Mouse (Mus musculus): ENCODE data around the gene Srr. TPM values are rescaled to one million over a fixed set of nuclear protein-coding genes. Genes with fewer than 3 reads are reported as not detected.

Srr gene
- polyA plus RNA-seq, 1 experiment from 2014 or later: 25.1 TPM

DNA sequence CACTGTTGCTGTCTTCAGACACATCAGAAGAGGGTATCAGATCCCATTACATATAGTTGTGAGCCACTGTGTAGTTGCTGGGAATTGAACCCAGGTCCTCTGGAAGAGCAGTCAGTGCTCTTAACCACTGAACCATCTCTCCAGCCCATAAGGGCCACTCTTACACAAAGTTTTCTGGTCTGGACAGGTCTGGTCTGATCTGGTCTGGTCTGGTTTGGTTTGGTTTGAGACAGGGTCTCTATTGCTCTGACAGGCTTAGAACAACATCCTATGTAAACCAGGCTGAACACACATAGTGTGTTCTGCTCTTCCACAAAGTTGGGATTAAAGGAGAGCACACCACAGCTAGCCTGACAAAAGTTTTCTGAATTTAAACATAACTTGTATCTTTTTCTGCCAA, 30.3 kb upstream of the Srr start:
- no peak overlapping the region for H3K27ac ChIP-seq (ENCODE audit: low read length)
- no peaks in the 10 kb centered on the region for H3K9me3 ChIP-seq (ENCODE audit: low read length)
- no peak overlapping the region for H3K4me2 ChIP-seq (replicated peaks; ENCODE audit: low read depth, low read length)
- no peak for ATAC-seq (ENCODE audit: low FRiP score, low TSS enrichment)
- peaks cover 3% of the 10 kb centered on the region; the same call in 1 of the 2 replicates for H3K36me3 ChIP-seq (ENCODE audit: insufficient read depth, low read length)
- no peaks in the 10 kb centered on the region for H3K4me1 ChIP-seq (ENCODE audit: insufficient read depth, low read length)
- H3K9ac ChIP-seq (replicated peaks; ENCODE audit: low read length): no peak overlapping the region
- no peak overlapping the region for H3K4me3 ChIP-seq (ENCODE audit: low read length)
- H3K27me3 ChIP-seq (ENCODE audit: insufficient read depth, low read length): no peaks in the 10 kb centered on the region

DNA sequence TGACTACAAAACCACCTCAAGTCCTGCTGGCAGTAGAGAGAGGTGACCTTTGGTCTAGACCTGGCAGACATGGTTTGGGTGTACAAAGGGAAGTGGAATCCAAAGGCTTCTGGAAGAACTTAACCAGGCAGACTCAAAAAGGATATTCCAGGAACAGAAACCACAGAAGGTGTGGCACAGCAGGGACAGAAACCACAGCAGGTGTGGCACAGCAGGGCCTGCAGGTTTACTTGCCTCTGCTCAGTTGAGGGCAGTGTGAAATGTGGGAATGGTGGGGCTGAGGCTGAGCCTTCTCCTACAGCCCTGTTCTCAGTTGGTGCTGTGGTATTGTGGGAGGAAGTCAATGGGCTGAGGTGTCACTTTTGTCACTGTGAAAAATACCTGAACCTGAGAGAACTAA, 29.2 kb upstream of the Srr start:
- no peak overlapping the region for H3K4me3 ChIP-seq (ENCODE audit: low read length)
- H3K4me1 ChIP-seq (ENCODE audit: insufficient read depth, low read length): no peaks in the 10 kb centered on the region
- H3K27me3 ChIP-seq (ENCODE audit: insufficient read depth, low read length): no peaks in the 10 kb centered on the region
- H3K27ac ChIP-seq (ENCODE audit: low read length): no peak overlapping the region
- peaks cover 4% of the 10 kb centered on the region for H3K36me3 ChIP-seq (ENCODE audit: insufficient read depth, low read length)
- no peaks in the 10 kb centered on the region for H3K9me3 ChIP-seq (ENCODE audit: low read length)
- no peak overlapping the region for H3K4me2 ChIP-seq (replicated peaks; ENCODE audit: low read depth, low read length)
- no peak overlapping the region for H3K9ac ChIP-seq (replicated peaks; ENCODE audit: low read length)
- ATAC-seq (ENCODE audit: low FRiP score, low TSS enrichment): no peak

DNA sequence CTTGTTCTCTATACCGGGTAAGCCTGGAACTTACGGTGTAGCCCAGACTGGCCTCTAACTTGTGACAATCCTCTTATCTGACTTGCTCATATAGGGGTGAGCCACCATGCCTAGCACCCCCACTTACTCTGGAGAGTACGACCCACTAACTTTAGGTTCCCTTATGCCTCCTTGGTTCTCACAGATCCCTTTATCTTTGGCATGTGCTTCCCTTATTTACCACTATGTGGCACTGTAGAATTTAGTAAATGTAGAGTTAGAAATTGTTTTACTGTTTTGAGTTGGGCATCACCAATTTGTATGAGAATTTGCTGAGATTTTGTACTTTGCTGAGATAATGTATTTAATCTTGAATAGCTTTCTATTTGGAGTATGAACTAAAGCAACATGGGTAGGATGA, 20.6 kb upstream of the Srr start:
- no peak overlapping the region for H3K9ac ChIP-seq (replicated peaks; ENCODE audit: low read length)
- peak; percentile 35; the same call in 1 of the 2 replicates for ATAC-seq (ENCODE audit: low FRiP score, low TSS enrichment)
- WGBS: 72% methylated on average over 3 of the region's 3 CpGs
- H3K4me1 ChIP-seq (ENCODE audit: insufficient read depth, low read length): no peaks in the 10 kb centered on the region
- H3K4me2 ChIP-seq (replicated peaks; ENCODE audit: low read depth, low read length): no peak overlapping the region
- no peak overlapping the region for H3K4me3 ChIP-seq (ENCODE audit: low read length)
- H3K36me3 ChIP-seq (ENCODE audit: insufficient read depth, low read length): peaks cover 25% of the 10 kb centered on the region
- no peaks in the 10 kb centered on the region for H3K27me3 ChIP-seq (ENCODE audit: insufficient read depth, low read length)
- H3K9me3 ChIP-seq (ENCODE audit: low read length): no peaks in the 10 kb centered on the region
- no peak overlapping the region for H3K27ac ChIP-seq (ENCODE audit: low read length)

DNA sequence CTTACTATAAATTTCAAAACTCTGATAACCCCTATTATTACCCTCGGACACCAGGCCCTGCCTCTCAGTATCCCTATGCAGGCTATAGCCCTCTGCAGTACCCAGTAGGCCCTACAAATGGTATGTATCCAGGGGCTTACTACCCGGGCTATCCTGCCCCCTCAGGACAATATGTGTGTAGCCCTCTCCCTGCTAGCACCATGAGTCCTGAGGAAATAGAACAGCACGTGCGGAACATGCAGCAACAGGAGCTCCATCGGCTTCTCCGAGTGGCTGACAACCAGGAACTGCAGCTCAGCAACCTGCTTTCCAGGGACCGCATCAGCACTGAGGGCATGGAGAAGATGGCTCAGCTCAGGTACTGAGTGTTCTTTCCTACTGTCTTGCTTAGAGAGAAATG, 4.6 kb upstream of the Srr start:
- Histone ChIP-seq H3K9me3 (ENCODE audit: low read length) (no peaks in the 10 kb centered on the region), H3K4me2 (replicated peaks; ENCODE audit: low read depth, low read length) (no peak overlapping the region), H3K27ac (ENCODE audit: low read length) (no peak overlapping the region), H3K27me3 (ENCODE audit: insufficient read depth, low read length) (no peaks in the 10 kb centered on the region), H3K36me3 (ENCODE audit: insufficient read depth, low read length) (peaks cover 31% of the 10 kb centered on the region), H3K4me3 (ENCODE audit: low read length) (no peak overlapping the region), H3K9ac (replicated peaks; ENCODE audit: low read length) (no peak overlapping the region), H3K4me1 (ENCODE audit: insufficient read depth, low read length) (peaks cover 15% of the 10 kb centered on the region)
- WGBS: 91% methylated on average over 7 of the region's 7 CpGs
- no peak for ATAC-seq (ENCODE audit: low FRiP score, low TSS enrichment)

DNA sequence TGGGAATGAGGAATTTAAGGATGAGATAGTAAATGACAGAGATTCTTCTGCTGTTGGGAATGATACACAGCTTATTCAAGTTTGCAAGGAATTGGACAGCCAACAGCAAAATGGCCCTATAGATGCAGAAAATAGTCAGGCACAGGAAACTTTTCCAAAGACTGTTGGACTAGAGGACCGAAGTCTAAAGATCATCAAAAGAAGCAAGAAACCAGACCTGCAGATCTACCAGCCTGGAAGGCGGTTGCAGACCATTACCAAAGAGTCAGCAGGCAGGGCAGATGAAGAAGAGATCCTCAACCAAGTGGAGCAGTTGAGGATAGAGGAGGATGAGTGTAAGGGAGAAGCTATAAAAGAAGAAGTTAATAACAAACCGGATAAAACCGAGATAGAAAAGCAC, 3.4 kb upstream of the Srr start:
- peaks cover 23% of the 10 kb centered on the region for H3K4me1 ChIP-seq (ENCODE audit: insufficient read depth, low read length)
- H3K4me3 ChIP-seq (ENCODE audit: low read length): no peak overlapping the region
- H3K9ac ChIP-seq (replicated peaks; ENCODE audit: low read length): no peak overlapping the region
- no peaks in the 10 kb centered on the region for H3K27me3 ChIP-seq (ENCODE audit: insufficient read depth, low read length)
- peaks cover 19% of the 10 kb centered on the region for H3K36me3 ChIP-seq (ENCODE audit: insufficient read depth, low read length)
- ATAC-seq (ENCODE audit: low FRiP score, low TSS enrichment): no peak
- no peaks in the 10 kb centered on the region for H3K9me3 ChIP-seq (ENCODE audit: low read length)
- no peak overlapping the region for H3K4me2 ChIP-seq (replicated peaks; ENCODE audit: low read depth, low read length)
- 86% methylated on average over 4 of the region's 4 CpGs for WGBS
- H3K27ac ChIP-seq (ENCODE audit: low read length): no peak overlapping the region

DNA sequence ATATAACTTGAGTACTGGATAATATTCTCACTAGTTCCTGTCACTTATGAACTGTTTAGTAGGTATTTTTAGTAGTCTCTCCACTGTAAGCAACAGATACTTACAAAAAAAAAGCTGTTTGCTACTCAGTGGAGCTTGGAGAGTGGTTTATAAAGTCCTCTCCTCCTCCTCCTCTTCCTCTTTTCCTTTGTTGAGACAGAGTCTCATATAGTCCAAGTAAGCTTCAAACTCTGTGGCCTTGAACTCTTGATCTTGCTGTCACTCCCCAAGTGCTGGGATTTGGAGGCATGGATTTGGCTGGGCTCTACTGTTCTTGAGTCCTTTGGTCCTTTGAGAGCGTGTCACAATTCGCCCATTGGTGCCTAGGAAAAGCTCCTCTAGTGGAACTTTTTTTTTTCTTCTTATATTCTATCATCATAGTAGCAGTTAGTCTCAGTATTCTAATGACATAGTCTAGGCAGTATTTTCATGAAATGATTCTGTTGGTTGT, 1.5 kb upstream of the Srr start:
- Histone ChIP-seq H3K36me3 (ENCODE audit: insufficient read depth, low read length) (peaks cover 10% of the 10 kb centered on the region), H3K27me3 (ENCODE audit: insufficient read depth, low read length) (no peaks in the 10 kb centered on the region), H3K4me1 (ENCODE audit: insufficient read depth, low read length) (peaks cover 27% of the 10 kb centered on the region), H3K4me3 (ENCODE audit: low read length) (no peak overlapping the region), H3K4me2 (replicated peaks; ENCODE audit: low read depth, low read length) (peak overlapping the region; percentile 72), H3K9ac (replicated peaks; ENCODE audit: low read length) (no peak overlapping the region), H3K9me3 (ENCODE audit: low read length) (no peaks in the 10 kb centered on the region), H3K27ac (ENCODE audit: low read length) (no peak overlapping the region)
- whole genome bisulfite sequencing: 89% methylated on average over 2 of the region's 2 CpGs
- ATAC-seq (ENCODE audit: low FRiP score, low TSS enrichment): no peak

DNA sequence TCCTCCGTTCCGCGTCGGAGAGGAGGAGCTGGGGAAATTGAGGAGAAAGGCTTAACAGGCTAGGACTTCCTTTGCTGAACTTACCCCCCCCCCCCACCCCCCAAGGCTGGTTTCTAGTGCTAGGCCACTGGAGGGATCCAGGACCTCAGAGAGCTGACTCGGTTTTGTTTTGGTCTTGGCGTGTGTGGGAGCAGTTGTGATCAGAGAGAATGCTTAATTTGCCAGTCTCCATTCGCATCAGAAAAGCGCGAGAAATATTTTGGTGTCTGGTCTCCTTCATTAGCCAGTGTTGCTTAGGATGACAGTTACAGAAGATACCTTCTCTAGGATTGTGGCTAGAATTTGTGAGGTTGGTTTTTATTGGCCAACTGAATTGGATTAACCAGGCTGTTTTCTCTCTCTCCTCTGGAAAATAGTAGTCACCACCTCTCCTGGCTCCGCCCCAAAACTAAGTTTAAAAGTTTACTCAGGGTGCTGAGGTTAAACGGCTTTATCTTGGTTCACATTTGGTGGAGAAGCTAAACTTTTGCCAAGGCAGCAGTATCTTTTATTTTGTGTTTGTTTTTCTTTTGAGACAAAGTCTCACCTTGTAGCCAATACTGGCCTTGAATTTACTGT, 749 bp upstream of the Srr start:
- Histone ChIP-seq H3K4me1 (ENCODE audit: insufficient read depth, low read length) (peaks cover 27% of the 10 kb centered on the region), H3K27me3 (ENCODE audit: insufficient read depth, low read length) (no peaks in the 10 kb centered on the region), H3K9ac (replicated peaks; ENCODE audit: low read length) (peak overlapping the region; percentile 96), H3K9me3 (ENCODE audit: low read length) (no peaks in the 10 kb centered on the region), H3K4me2 (replicated peaks; ENCODE audit: low read depth, low read length) (peak overlapping the region; percentile 72), H3K27ac (ENCODE audit: low read length) (peak overlapping the region; percentile 99), H3K36me3 (ENCODE audit: insufficient read depth, low read length) (peaks cover 10% of the 10 kb centered on the region), H3K4me3 (ENCODE audit: low read length) (peak overlapping the region; percentile 97)
- no peak for ATAC-seq (ENCODE audit: low FRiP score, low TSS enrichment)
- 4% methylated on average over 11 of the region's 11 CpGs for whole genome bisulfite sequencing

DNA sequence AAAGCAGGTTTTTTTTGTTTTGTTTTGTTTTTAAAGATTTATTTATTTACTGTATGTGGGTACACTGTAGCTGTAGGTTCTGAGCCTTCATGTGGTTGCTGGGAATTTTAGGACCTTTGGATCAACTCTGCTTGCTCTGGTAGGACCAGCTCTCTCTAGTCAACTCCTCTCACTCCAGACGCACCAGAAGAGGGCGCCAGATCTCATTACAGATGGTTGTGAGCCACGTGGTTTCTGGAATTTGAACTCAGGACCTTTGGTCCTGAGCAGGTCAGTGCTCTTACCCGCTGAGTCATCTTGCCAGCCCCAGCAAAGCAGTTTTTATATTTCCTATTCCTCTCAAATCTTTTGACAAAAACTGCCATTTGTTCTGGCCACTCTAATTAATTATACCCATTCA, 1.6 kb downstream of the Srr start:
- 56% methylated on average over 4 of the region's 4 CpGs for WGBS
- no peak overlapping the region for H3K9ac ChIP-seq (replicated peaks; ENCODE audit: low read length)
- no peak for ATAC-seq (ENCODE audit: low FRiP score, low TSS enrichment)
- no peaks in the 10 kb centered on the region for H3K27me3 ChIP-seq (ENCODE audit: insufficient read depth, low read length)
- H3K4me2 ChIP-seq (replicated peaks; ENCODE audit: low read depth, low read length): no peak overlapping the region
- H3K36me3 ChIP-seq (ENCODE audit: insufficient read depth, low read length): peaks cover 3% of the 10 kb centered on the region
- no peaks in the 10 kb centered on the region for H3K9me3 ChIP-seq (ENCODE audit: low read length)
- no peak overlapping the region for H3K27ac ChIP-seq (ENCODE audit: low read length)
- peaks cover 27% of the 10 kb centered on the region for H3K4me1 ChIP-seq (ENCODE audit: insufficient read depth, low read length)
- no peak overlapping the region for H3K4me3 ChIP-seq (ENCODE audit: low read length)

DNA sequence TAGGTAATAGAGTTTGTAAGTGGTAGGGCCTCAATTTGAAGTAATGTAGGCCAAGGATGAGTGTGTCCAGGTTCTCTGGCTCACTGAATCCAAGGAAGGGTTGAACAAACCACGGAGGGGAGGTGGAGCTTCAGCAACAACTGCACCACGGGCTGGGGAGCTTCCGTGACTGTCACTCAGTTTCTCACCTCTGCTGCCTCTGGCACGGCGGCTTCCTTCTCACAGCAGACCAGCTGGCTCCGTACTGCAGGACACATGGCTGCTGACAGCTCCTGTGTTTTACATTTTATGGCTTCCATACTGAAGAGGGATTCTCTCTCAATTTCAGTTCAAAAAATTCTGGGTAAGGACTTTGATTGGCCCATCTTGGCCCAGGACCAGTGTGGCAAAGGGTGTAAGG, 6.5 kb downstream of the Srr start:
- H3K4me1 ChIP-seq (ENCODE audit: insufficient read depth, low read length): peaks cover 5% of the 10 kb centered on the region; the same call in 1 of the 2 replicates
- no peak overlapping the region for H3K4me3 ChIP-seq (ENCODE audit: low read length)
- no peaks in the 10 kb centered on the region for H3K9me3 ChIP-seq (ENCODE audit: low read length)
- no peak for ATAC-seq (ENCODE audit: low FRiP score, low TSS enrichment)
- WGBS: 46% methylated on average over 6 of the region's 6 CpGs
- H3K27me3 ChIP-seq (ENCODE audit: insufficient read depth, low read length): no peaks in the 10 kb centered on the region
- no peak overlapping the region for H3K9ac ChIP-seq (replicated peaks; ENCODE audit: low read length)
- H3K4me2 ChIP-seq (replicated peaks; ENCODE audit: low read depth, low read length): no peak overlapping the region
- H3K27ac ChIP-seq (ENCODE audit: low read length): no peak overlapping the region
- H3K36me3 ChIP-seq (ENCODE audit: insufficient read depth, low read length): peaks cover 15% of the 10 kb centered on the region

DNA sequence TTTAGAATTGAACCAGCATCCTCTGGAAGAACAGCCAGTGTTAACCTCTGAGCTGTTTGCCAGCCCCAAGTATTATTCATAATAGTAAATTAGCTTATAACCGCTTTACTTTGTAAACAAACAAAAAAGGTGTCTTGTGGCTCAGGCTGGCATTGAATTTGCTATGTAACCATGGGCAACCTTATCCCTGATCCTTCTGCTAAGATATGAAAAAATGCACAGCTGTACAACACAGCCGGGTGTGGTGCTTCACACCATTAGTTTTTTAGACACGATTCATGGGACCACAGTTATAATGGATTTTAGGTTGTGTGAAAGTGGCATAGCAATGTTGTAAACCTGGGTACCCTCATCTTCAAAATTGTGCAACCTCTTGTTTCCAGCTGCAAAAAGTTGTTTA, 13.3 kb downstream of the Srr start:
- no peaks in the 10 kb centered on the region for H3K4me1 ChIP-seq (ENCODE audit: insufficient read depth, low read length)
- H3K4me2 ChIP-seq (replicated peaks; ENCODE audit: low read depth, low read length): no peak overlapping the region
- ATAC-seq (ENCODE audit: low FRiP score, low TSS enrichment): no peak
- no peak overlapping the region for H3K4me3 ChIP-seq (ENCODE audit: low read length)
- no peaks in the 10 kb centered on the region for H3K27me3 ChIP-seq (ENCODE audit: insufficient read depth, low read length)
- no peak overlapping the region for H3K27ac ChIP-seq (ENCODE audit: low read length)
- peaks cover 22% of the 10 kb centered on the region for H3K36me3 ChIP-seq (ENCODE audit: insufficient read depth, low read length)
- H3K9ac ChIP-seq (replicated peaks; ENCODE audit: low read length): no peak overlapping the region
- WGBS: 83% methylated on average over 3 of the region's 3 CpGs
- H3K9me3 ChIP-seq (ENCODE audit: low read length): no peaks in the 10 kb centered on the region
